Mouse (Mus musculus): ENCODE data around the gene Serpina5. TPM values are rescaled to one million over a fixed set of nuclear protein-coding genes. Genes with fewer than 3 reads are reported as not detected.

Gene Serpina5
- total RNA-seq, 2 experiments from 2014 or later: not detected

- intact Hi-C loops (cut with DNase I): no loop called here
- DNase-seq (ENCODE audit: low spot score in 2 of 2): no peak
These were observed 22.2 kb downstream of the Serpina5 start for GRCm38 (mm10) chr12:104123097-104123496.

GRCm38 (mm10) chr12:104123996-104124395 lies 23.1 kb downstream of the Serpina5 start:
- peak in 1 of 2 experiments; percentile 12 for DNase-seq (ENCODE audit: low spot score in 2 of 2)
- intact Hi-C loops (cut with DNase I): no loop called here

- intact Hi-C loops (cut with DNase I): no loop called here
- DNase-seq (ENCODE audit: low spot score in 2 of 2): no peak
These were observed 24.2 kb downstream of the Serpina5 start for GRCm38 (mm10) chr12:104125021-104125560.

GRCm38 (mm10) chr12:104127696-104128095 lies 26.8 kb downstream of the Serpina5 start, which contains the start of gene Serpina3b:
Serpina3b (plus strand) TSS chr12:104127996.
- DNase-seq (ENCODE audit: low spot score in 2 of 2): no peak
- intact Hi-C loops (cut with DNase I): no loop called here

- intact Hi-C loops (cut with DNase I): no loop called here
- DNase-seq (ENCODE audit: low spot score in 2 of 2): no peak
These were observed 30.1 kb downstream of the Serpina5 start for GRCm38 (mm10) chr12:104131041-104131440.

GRCm38 (mm10) chr12:104138216-104138615 lies 37.3 kb downstream of the Serpina5 start:
- intact Hi-C loops (cut with DNase I): no loop called here
- DNase-seq (ENCODE audit: low spot score in 2 of 2): no peak

- intact Hi-C loops (cut with DNase I): no loop called here
- no peak for DNase-seq (ENCODE audit: low spot score in 2 of 2)
These were observed 39.7 kb downstream of the Serpina5 start for GRCm38 (mm10) chr12:104140543-104141103.

GRCm38 (mm10) chr12:104141506-104141905 lies 40.6 kb downstream of the Serpina5 start:
- intact Hi-C loops (cut with DNase I): no loop called here
- DNase-seq (ENCODE audit: low spot score in 2 of 2): no peak

- intact Hi-C loops (cut with DNase I): no loop called here
- DNase-seq (ENCODE audit: low spot score in 2 of 2): no peak
These were observed 41.5 kb downstream of the Serpina5 start for GRCm38 (mm10) chr12:104142427-104142826.

- no peak for DNase-seq (ENCODE audit: low spot score in 2 of 2)
- intact Hi-C loops (cut with DNase I): no loop called here
These were observed 42.4 kb downstream of the Serpina5 start for GRCm38 (mm10) chr12:104143286-104143685.

GRCm38 (mm10) chr12:104145571-104145970 lies 44.7 kb downstream of the Serpina5 start:
- intact Hi-C loops (cut with DNase I): no loop called here
- no peak for DNase-seq (ENCODE audit: low spot score in 2 of 2)

GRCm38 (mm10) chr12:104151989-104152388 lies 51.1 kb downstream of the Serpina5 start:
- DNase-seq (ENCODE audit: low spot score in 2 of 2): no peak
- intact Hi-C loops (cut with DNase I): no loop called here

GRCm38 (mm10) chr12:104153041-104153645 lies 52.2 kb downstream of the Serpina5 start:
- DNase-seq (ENCODE audit: low spot score in 2 of 2): no peak
- intact Hi-C loops (cut with DNase I): no loop called here

GRCm38 (mm10) chr12:104153656-104154055 lies 52.7 kb downstream of the Serpina5 start, which contains the start of gene Serpina3c:
Serpina3c (minus strand) TSS chr12:104153870.
- intact Hi-C loops (cut with DNase I): no loop called here

More at GRCm38 (mm10) chr12:104153656-104154055, 52.7 kb downstream of the Serpina5 start, which contains the start of gene Serpina3c:
- no peak for DNase-seq (ENCODE audit: low spot score in 2 of 2)

Other genes starting within 250 kb of the Serpina5 start
- gene Serpina1a, start 237.6 kb upstream of the Serpina5 start, total RNA-seq (2021): not detected
- not detected for gene Serpina1c, start 196.2 kb upstream of the Serpina5 start, total RNA-seq (2021)
- gene Serpina1e, start 142.1 kb upstream of the Serpina5 start, total RNA-seq (2021): not detected
- not detected for gene Serpina11, start 111.2 kb upstream of the Serpina5 start, total RNA-seq (2021)
- gene Serpina9, start 87.4 kb upstream of the Serpina5 start, total RNA-seq (2021): 1 to 10 TPM in 1 of 2 experiments, under 1 TPM in 1; 0.60 to 8.6 TPM
- not detected for gene Serpina12, start 56.7 kb upstream of the Serpina5 start, total RNA-seq (2021)
- gene Serpina3a, start 11.6 kb downstream of the Serpina5 start, total RNA-seq (2021): not detected
- gene Serpina3b, start 26.9 kb downstream of the Serpina5 start, total RNA-seq (2021): not detected
- under 1 TPM in 1 of 2 experiments, not detected in 1; 0.18 TPM for gene Serpina3c, start 52.8 kb downstream of the Serpina5 start, total RNA-seq (2021)
- not detected for gene Serpina3f, start 113.4 kb downstream of the Serpina5 start, total RNA-seq (2021)
- gene Serpina3g, start 135.1 kb downstream of the Serpina5 start, total RNA-seq (2021): not detected
- gene Serpina3i, start 162.0 kb downstream of the Serpina5 start, total RNA-seq (2021): not detected
- not detected for gene Serpina3j, start 213.4 kb downstream of the Serpina5 start, total RNA-seq (2021)
- gene Serpina3k, start 237.4 kb downstream of the Serpina5 start, total RNA-seq (2021): not detected
- under 1 TPM in 1 of 2 experiments, not detected in 1; 0.25 TPM for gene Serpina3m, start 237.4 kb downstream of the Serpina5 start, total RNA-seq (2021)

Data from left cerebral cortex, postnatal 25 days (tissue).